Mouse (Mus musculus): ENCODE measurements around the gene Irf6.

- TF ChIP-seq CTCF (IDR thresholded peaks at IDR 0.05; ENCODE audit: borderline replicate concordance, insufficient read depth, low read length), result no peak
- no peak for TF ChIP-seq POLR2A (IDR thresholded peaks at IDR 0.05; ENCODE audit: low read depth, low read length)
Observed at GRCm38 (mm10) chr1:193211371-193211770, 58.5 kb downstream of the Irf6 start.

Data from embryonic fibroblast, embryonic 13.5 days (primary cell).